Mouse (Mus musculus): ENCODE data around the gene Stk11. TPM values are rescaled to one million over a fixed set of nuclear protein-coding genes. Genes with fewer than 3 reads are reported as not detected.

Gene Stk11
- polyA plus RNA-seq, 1 experiment from 2014 or later = 21.3 TPM

DNA sequence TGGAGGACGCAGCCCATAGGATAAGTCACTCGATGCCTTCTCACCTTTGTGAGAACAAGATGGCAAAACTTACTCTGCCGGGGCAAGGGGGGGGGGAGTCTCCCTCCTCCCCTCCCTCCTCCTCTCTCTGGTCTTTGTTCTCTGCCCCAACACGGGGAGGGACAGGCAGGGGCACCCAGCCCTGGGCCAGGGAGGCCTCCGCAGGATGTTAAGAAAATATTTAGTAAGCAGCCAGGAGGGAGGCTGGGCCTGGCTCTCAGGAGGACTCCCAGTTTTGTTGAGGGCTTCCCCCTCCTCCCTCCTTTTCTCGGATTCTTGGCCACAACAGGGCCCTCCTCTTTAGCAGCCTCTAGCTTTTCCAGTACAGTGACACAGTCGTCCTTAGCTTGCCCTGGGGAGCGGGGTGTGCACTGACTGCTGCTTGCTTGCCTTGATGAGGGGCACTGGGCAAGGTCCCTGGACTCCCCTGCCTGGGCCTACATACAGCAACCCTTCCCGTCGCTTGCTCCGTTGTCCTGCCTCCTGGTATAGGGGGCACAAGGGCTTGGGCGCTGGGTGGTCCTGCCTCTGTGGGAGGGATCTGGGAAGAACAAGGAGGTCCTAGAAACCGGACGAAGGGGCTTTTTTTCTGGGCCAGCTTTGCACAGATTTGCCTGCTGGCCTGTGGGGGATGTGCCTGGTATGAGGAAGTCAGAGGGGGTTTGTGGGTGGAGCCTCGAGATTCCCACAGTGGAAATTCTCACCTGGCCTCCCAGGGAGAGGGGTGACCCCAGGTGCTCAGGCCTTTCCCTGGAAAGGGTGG lies 36.7 kb downstream of the Stk11 start:
- 5% methylated on average over 14 of the region's 15 CpGs for WGBS
- peaks cover 66% of the 10 kb centered on the region for H3K4me1 ChIP-seq
- ATAC-seq (ENCODE audit: insufficient number of reproducible peaks, low FRiP score, low TSS enrichment, low read depth) = no peak

DNA sequence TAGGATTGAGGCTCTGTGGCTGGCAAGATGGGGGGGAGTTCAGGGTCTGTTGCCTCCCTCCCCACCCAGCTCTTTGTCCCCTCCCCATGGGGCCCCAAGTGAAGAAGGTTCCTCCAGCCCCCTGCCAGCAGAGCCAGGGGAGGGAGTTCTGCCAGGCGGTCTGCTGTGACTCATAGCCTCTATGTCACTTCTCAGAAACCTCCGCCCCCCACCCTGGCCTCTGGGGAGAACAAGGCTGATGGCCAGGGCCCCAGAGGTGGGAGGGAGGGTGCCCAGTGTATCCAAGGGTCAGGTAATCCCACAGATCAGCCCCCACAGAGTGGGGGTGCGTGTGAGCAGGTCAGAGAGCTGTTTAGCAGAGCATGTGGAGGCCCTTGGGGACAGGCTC lies 37.3 kb downstream of the Stk11 start:
- ATAC-seq (ENCODE audit: insufficient number of reproducible peaks, low FRiP score, low TSS enrichment, low read depth) = no peak
- WGBS = 33% methylated on average over 3 of the region's 3 CpGs

More for the DNA sequence above, 36.7 kb downstream of the Stk11 start:
- peak overlapping the region; percentile 91 for H3K9ac ChIP-seq
- H3K9me3 ChIP-seq (replicated peaks) = no peaks in the 10 kb centered on the region
- H3K4me2 ChIP-seq (replicated peaks) = peak overlapping the region; percentile 83
- peak overlapping the region; percentile 90 for H3K4me3 ChIP-seq (replicated peaks)
- H3K27ac ChIP-seq (replicated peaks) = peak overlapping the region; percentile 100
- H3K36me3 ChIP-seq = peaks cover 51% of the 10 kb centered on the region
- no peaks in the 10 kb centered on the region for H3K27me3 ChIP-seq

DNA sequence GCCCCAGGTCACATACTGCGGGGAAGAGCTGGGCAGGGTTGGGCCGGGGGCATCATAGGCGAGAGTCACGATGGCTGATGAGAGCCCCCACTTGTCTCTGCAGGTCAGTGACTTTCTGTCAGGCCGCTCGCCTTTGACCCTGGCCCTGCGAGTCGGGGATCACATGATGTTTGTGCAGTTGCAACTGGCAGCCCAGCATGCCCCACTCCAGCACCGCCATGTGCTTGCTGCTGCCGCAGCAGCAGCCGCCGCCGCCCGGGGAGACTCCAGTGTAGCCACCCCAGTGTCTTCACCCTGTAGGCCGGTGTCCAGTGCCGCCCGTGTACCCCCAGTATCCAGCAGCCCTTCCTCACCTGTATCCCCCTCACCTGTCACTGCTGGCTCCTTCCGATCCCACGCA lies 38.1 kb downstream of the Stk11 start:
- Histone ChIP-seq H3K4me3 (replicated peaks) (peak overlapping the region; percentile 90; the same call in 1 of the 2 replicates), H3K9me3 (replicated peaks) (no peaks in the 10 kb centered on the region), H3K36me3 (peaks cover 55% of the 10 kb centered on the region), H3K9ac (0 out of 2 replicates have a peak overlapping the region, but pooled peaks have one; percentile 91), H3K27ac (replicated peaks) (peak overlapping the region; percentile 100), H3K4me1 (peaks cover 70% of the 10 kb centered on the region), H3K4me2 (replicated peaks) (peak overlapping the region; percentile 83; the same call in 1 of the 2 replicates), H3K27me3 (no peaks in the 10 kb centered on the region)
- WGBS = 80% methylated on average over 19 of the region's 19 CpGs
- no peak for ATAC-seq (ENCODE audit: insufficient number of reproducible peaks, low FRiP score, low TSS enrichment, low read depth)

More for the DNA sequence above, 37.3 kb downstream of the Stk11 start:
- H3K36me3 ChIP-seq = peaks cover 55% of the 10 kb centered on the region
- peak overlapping the region; percentile 100 for H3K27ac ChIP-seq (replicated peaks)
- H3K9me3 ChIP-seq (replicated peaks) = no peaks in the 10 kb centered on the region
- H3K27me3 ChIP-seq = no peaks in the 10 kb centered on the region
- H3K4me1 ChIP-seq = peaks cover 64% of the 10 kb centered on the region
- peak overlapping the region; percentile 91; the same call in 1 of the 2 replicates for H3K9ac ChIP-seq
- peak overlapping the region; percentile 83 for H3K4me2 ChIP-seq (replicated peaks)
- peak overlapping the region; percentile 90 for H3K4me3 ChIP-seq (replicated peaks)

DNA sequence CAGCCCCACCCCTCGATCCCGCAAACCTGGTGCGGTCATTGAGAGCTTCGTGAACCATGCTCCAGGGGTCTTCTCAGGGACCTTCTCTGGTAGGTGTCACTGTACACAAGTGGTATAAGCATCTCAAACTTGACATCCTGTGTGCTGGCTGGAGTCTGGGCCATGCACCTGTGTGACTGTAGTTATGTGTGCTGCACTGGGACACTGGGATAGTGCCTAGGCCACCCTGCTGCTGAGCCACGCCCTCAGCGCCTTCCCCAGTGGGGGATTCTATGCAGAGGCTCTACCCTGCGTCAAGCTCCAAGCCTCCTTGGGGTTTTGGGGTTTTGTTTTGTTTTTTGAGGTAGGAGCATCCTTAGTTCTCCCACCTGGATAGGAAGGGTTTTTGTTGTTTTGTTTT lies 38.8 kb downstream of the Stk11 start:
- Histone ChIP-seq H3K4me2 (replicated peaks) (no peak overlapping the region), H3K27ac (replicated peaks) (no peak overlapping the region), H3K4me1 (peaks cover 77% of the 10 kb centered on the region), H3K36me3 (peaks cover 55% of the 10 kb centered on the region), H3K9ac (no peak overlapping the region), H3K4me3 (replicated peaks) (no peak overlapping the region), H3K27me3 (no peaks in the 10 kb centered on the region), H3K9me3 (replicated peaks) (no peaks in the 10 kb centered on the region)
- ATAC-seq (ENCODE audit: insufficient number of reproducible peaks, low FRiP score, low TSS enrichment, low read depth) = no peak
- 83% methylated on average over 7 of the region's 7 CpGs for WGBS

DNA sequence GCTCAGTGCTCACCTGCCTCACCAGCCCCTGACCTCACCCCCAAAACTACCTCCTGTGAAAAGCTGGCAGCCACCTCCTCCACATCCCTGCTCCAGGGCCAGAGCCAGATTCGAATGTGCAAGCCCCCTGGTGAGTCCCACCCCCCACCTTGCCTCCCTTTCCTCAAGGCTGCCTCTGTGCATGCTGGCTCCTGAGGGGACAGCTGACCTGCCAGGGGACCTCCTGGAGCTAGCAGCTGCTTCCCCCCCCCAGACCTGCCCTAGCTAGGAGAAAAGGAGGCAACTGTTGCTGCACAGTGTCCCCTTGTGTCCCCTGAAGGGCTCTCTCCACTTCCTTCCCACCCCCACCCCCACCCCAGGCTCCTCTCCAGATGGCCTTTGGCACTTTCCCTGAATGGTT lies 39.7 kb downstream of the Stk11 start:
- Histone ChIP-seq H3K9ac (no peak overlapping the region), H3K27me3 (no peaks in the 10 kb centered on the region), H3K4me1 (peaks cover 84% of the 10 kb centered on the region), H3K4me3 (replicated peaks) (no peak overlapping the region), H3K36me3 (peaks cover 55% of the 10 kb centered on the region), H3K9me3 (replicated peaks) (no peaks in the 10 kb centered on the region), H3K4me2 (replicated peaks) (no peak overlapping the region), H3K27ac (replicated peaks) (peak overlapping the region; percentile 3; the same call in 1 of the 2 replicates)
- 27% methylated on average over 1 of the region's 1 CpGs for WGBS
- no peak for ATAC-seq (ENCODE audit: insufficient number of reproducible peaks, low FRiP score, low TSS enrichment, low read depth)

DNA sequence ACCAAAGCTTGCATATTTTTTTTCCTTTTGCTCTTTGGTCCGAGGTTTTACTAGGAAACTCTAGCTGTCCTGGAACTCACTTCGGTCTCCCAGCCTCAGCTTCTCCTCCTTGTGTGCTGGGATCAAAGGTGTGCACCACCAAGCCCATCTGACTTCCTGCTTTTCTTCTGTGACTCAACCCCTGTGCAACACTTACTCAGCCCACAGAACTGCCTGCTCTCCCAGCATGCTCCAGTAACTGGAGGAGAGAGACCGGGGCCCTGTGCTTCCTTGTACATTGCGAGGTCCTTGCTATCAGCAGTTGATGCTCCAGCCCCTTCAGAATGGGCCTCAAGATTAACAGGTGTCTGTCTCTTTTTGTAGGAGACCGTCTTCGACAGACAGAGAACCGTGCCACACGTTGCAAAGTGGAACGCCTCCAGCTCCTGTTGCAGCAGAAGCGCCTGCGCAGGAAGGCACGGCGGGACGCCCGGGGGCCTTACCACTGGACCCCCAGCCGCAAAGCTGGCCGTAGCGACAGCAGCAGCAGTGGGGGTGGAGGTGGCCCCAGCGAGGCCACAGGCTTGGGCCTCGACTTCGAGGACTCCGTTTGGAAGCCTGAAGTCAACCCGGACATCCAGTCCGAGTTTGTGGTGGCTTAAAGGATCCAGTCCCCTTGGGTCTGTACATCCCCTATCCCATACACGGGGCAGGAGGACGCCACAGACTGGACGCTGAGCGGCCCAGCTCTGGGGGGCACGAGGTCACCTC lies 40.6 kb downstream of the Stk11 start:
- ATAC-seq (ENCODE audit: insufficient number of reproducible peaks, low FRiP score, low TSS enrichment, low read depth) = no peak
- Histone ChIP-seq H3K4me1 (peaks cover 93% of the 10 kb centered on the region), H3K4me3 (replicated peaks) (no peak overlapping the region), H3K4me2 (replicated peaks) (no peak overlapping the region), H3K27ac (replicated peaks) (peak overlapping the region; percentile 98), H3K9ac (no peak overlapping the region), H3K9me3 (replicated peaks) (no peaks in the 10 kb centered on the region), H3K27me3 (no peaks in the 10 kb centered on the region), H3K36me3 (peaks cover 55% of the 10 kb centered on the region)
- WGBS = 77% methylated on average over 29 of the region's 29 CpGs

DNA sequence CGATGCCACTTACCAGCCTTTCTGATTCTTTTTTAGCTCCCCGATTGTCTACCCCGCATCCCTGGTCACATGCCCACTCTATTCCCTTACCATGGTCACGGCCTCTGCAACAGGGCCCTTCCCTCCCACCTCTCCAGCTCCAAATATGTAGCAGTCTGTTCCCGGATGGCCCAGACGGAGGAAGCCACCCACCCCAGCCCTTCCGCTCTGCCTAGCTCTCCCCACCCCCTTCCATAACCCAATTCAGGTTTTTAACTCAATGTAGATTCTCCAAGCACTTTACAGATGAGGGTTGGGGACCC lies 41.1 kb downstream of the Stk11 start:
- Histone ChIP-seq H3K36me3 (peaks cover 55% of the 10 kb centered on the region), H3K27me3 (no peaks in the 10 kb centered on the region), H3K4me2 (replicated peaks) (no peak overlapping the region), H3K27ac (replicated peaks) (peak overlapping the region; percentile 98), H3K9me3 (replicated peaks) (no peaks in the 10 kb centered on the region), H3K9ac (no peak overlapping the region), H3K4me1 (peaks cover 95% of the 10 kb centered on the region), H3K4me3 (replicated peaks) (no peak overlapping the region)
- WGBS = 52% methylated on average over 7 of the region's 7 CpGs
- ATAC-seq (ENCODE audit: insufficient number of reproducible peaks, low FRiP score, low TSS enrichment, low read depth) = no peak

DNA sequence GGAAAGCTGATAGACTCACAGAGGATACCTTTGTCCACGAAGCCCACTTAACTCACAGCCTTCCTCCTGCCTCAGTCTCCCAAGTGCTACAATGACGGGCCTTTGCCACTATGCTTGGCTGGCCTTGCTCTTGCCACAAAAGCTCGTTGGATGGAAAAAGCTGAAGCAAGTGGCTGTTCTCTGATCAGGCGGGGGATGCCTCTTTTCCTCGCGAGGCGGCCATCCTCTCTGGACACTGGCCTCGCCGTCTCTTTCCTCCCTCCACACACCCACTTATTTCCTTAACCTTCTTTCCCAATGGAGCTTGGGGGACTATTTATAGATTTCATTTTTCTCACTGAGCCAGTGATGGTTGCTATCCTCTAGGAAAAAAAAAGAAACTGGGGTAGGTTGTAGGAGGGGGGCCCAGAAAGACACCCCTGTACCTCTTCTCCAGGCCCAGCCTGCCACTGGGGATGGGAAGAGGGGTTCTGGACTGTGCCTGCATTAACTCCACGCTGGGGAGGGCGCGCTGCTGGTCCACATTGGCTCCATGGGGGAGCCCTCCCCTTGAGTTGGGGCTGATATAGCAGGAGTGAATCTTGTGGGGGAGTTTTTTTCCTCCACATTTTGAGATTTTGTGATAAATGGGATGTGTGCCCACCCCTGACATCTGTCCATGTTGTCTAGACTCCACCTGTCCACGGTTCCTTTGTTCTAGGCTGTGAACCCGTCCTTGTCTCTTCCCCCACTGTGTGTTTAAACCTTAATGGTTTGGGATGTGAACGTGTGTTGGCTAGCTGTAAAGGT lies 41.7 kb downstream of the Stk11 start:
- ATAC-seq (ENCODE audit: insufficient number of reproducible peaks, low FRiP score, low TSS enrichment, low read depth) = no peak
- H3K27me3 ChIP-seq = no peaks in the 10 kb centered on the region
- peaks cover 95% of the 10 kb centered on the region for H3K4me1 ChIP-seq
- peaks cover 54% of the 10 kb centered on the region for H3K36me3 ChIP-seq
- no peak overlapping the region for H3K4me2 ChIP-seq (replicated peaks)
- 58% methylated on average over 15 of the region's 15 CpGs for WGBS
- no peaks in the 10 kb centered on the region for H3K9me3 ChIP-seq (replicated peaks)
- no peak overlapping the region for H3K9ac ChIP-seq
- H3K4me3 ChIP-seq (replicated peaks) = no peak overlapping the region
- H3K27ac ChIP-seq (replicated peaks) = peak overlapping the region; percentile 98

DNA sequence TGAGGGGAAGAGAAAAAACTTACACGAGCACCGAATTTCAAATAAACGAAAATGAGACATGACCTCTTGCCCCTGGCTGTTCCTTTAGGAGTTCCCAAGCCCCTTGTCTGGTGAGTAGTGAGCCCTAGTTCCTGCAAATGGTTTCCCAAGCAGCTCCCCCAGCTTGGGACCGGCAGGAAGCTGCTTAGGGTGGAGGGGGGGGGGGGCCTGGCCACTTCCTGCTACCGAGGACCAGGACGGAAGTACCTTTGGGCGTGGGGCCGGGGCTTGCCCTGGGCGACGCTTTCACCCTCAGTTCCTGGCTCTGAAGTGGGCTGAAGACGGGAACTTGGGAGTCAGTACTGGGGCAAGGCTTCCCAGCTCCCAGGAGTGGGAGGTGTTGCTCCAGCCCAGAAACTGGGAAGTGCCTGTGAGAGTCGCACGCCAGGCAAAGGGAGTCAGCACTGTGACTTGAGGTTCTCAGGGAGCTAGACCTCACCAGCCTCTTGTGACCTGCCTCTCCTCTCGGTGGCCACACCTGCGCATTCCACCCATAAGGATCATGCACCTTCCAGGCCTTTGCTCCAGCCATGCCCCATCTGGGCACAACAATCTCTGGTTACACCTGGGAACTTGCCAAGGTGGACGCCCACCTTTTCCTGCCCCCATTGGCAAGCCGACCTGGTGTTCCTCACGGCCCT lies 42.8 kb downstream of the Stk11 start:
- Histone ChIP-seq H3K27me3 (no peaks in the 10 kb centered on the region), H3K4me2 (replicated peaks) (peak overlapping the region; percentile 79), H3K9me3 (replicated peaks) (no peaks in the 10 kb centered on the region), H3K27ac (replicated peaks) (peak overlapping the region; percentile 98), H3K4me1 (peaks cover 95% of the 10 kb centered on the region), H3K36me3 (peaks cover 43% of the 10 kb centered on the region), H3K9ac (no peak overlapping the region), H3K4me3 (replicated peaks) (no peak overlapping the region; the same call in 1 of the 2 replicates)
- WGBS = 9% methylated on average over 18 of the region's 18 CpGs
- ATAC-seq (ENCODE audit: insufficient number of reproducible peaks, low FRiP score, low TSS enrichment, low read depth) = no peak

DNA sequence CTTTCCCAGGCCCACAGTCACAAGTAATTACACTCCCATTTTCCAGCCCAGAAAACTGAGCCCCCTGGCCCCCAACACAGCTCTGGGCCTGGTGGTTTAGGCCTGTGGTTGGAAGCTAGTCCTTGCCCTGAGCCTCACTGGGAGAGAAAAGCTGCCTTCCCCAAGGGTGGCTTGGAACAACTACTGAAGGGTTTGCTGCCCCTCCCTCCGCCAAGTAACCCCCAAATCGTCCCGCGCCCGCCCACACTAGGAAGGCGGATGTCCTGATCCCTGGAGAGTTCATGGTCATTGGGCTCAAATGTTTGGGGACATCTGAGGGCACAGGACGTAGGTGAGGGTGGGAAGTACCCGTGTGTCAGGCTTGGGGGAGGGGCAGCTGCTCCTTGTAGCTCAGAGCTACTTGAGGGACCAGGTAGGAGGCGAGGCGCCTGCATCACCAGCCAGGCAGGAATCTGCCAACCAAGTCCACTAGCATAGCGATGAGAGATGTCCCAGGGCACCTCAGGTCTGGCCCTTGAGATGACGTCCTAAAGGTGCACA lies 43.5 kb downstream of the Stk11 start:
- WGBS = 7% methylated on average over 12 of the region's 12 CpGs
- H3K4me1 ChIP-seq = peaks cover 94% of the 10 kb centered on the region
- H3K27me3 ChIP-seq = no peaks in the 10 kb centered on the region
- peak overlapping the region; percentile 47 for H3K4me3 ChIP-seq (replicated peaks)
- peak overlapping the region; percentile 79 for H3K4me2 ChIP-seq (replicated peaks)
- peak overlapping the region; percentile 2; the same call in 1 of the 2 replicates for H3K9ac ChIP-seq
- no peaks in the 10 kb centered on the region for H3K9me3 ChIP-seq (replicated peaks)
- H3K27ac ChIP-seq (replicated peaks) = peak overlapping the region; percentile 98
- peaks cover 36% of the 10 kb centered on the region for H3K36me3 ChIP-seq
- peak; percentile 3; the same call in 1 of the 2 replicates for ATAC-seq (ENCODE audit: insufficient number of reproducible peaks, low FRiP score, low TSS enrichment, low read depth)
